Mouse (Mus musculus) C2C12 (cell line): ENCODE results near the gene Cecr2.

Experiments
- CTCF ChIP-seq: IDR thresholded peaks from one replicate; pipeline ENCODE4 v1.5.1; 2011; ENCODE audit not compliant: control insufficient read depth, insufficient read depth, insufficient read length
- USF1 ChIP-seq: IDR thresholded peaks from one replicate; pipeline ENCODE4 v1.6.1; 2011; ENCODE audit warnings: low read depth, mild to moderate bottlenecking, control low read depth, moderate library complexity

DNA sequence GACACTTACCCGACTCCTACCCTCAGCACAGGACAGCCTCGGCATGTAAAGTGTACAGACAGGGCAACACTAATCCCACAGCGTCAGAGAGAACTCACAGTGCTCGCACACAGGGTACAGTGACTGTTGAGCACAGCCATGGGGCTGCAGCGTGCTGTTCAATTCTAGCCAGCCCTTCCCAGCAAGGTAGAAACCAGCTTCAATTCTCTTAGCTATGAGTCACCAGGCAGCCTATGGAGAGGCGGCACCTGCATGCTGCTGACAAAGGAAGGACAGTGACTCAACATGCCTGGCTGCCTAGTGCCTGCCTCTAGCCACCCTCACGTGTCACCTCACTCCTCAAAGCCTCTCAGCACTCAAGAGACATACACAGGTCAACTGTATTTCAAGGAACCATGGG lies 131.8 kb downstream of the Cecr2 start:
- TF ChIP-seq CTCF = no peak
- TF ChIP-seq USF1 = no peak
